ENCODE assay signal across 16 mouse cellular contexts in genomic region chr10:18965601-18966000, GRCm38 (mm10).
"Had no signal": no experiment of that assay in that cellular context is flagged by ENCODE, and none has a peak within 500 bp of the region (broad histone marks: within the 10 kb centered on the region; RNA-seq: fewer than 3 reads in every experiment).

No protein-coding gene starts in this region.

- H3K4me2 ChIP-seq: limb, embryonic 12.5 days; liver, embryonic 15.5 days; neural tube, embryonic 12.5 days; stomach, embryonic 15.5 days had no signal

- H3K4me3 ChIP-seq: layer of hippocampus, adult 2 months; limb, embryonic 12.5 days; liver, embryonic 15.5 days; midbrain, embryonic 10.5 days; neural tube, embryonic 12.5 days; stomach, embryonic 15.5 days had no signal

- H3K4me1 ChIP-seq: limb, embryonic 12.5 days; liver, embryonic 15.5 days; neural tube, embryonic 12.5 days; stomach, embryonic 15.5 days had no signal

- H3K36me3 ChIP-seq: limb, embryonic 12.5 days; liver, embryonic 15.5 days; midbrain, embryonic 10.5 days; neural tube, embryonic 12.5 days; stomach, embryonic 15.5 days had no signal

- H3K27ac ChIP-seq: kidney, postnatal 0 days; layer of hippocampus, adult 2 months; limb, embryonic 12.5 days; liver, embryonic 15.5 days; midbrain, embryonic 10.5 days; neural tube, embryonic 12.5 days; stomach, embryonic 15.5 days had no signal

- H3K27me3 ChIP-seq: limb, embryonic 12.5 days; liver, embryonic 15.5 days; neural tube, embryonic 12.5 days; stomach, embryonic 15.5 days had no signal

- DNase-seq: kidney, postnatal 4 days; liver; lung, adult 2 months; lung, postnatal 10 days; lung, postnatal 4 days; midbrain, embryonic 14.5 days; retina, postnatal 1 day; right cerebral cortex, postnatal 4 days; thymus, adult 2 months had no signal

- H3K9me3 ChIP-seq: limb, embryonic 12.5 days; liver, embryonic 15.5 days; midbrain, embryonic 10.5 days; neural tube, embryonic 12.5 days; stomach, embryonic 15.5 days had no signal

- H3K9ac ChIP-seq: limb, embryonic 12.5 days; liver, embryonic 15.5 days; neural tube, embryonic 12.5 days; stomach, embryonic 15.5 days had no signal
